Mouse (Mus musculus) MEL (cell line): Measurements from ENCODE around the gene Actr1b. TPM values are rescaled to one million over a fixed set of nuclear protein-coding genes. Genes with fewer than 3 reads are reported as not detected.

Experiments used
- DNase-seq: peaks from one replicate; pipeline ENCODE4 v3.0.0; 2011; ENCODE audit warnings: low read depth, low spot score
- H3K27ac ChIP-seq: 2 replicates; pipeline ENCODE4 v1.5.1; 2012; ENCODE audit warnings: low read depth, mild to moderate bottlenecking, control low read depth, low read length, moderate library complexity; ENCODE audit not compliant: control insufficient read depth
- H3K27me3 ChIP-seq, 2 experiments: fragments of 150-350 bp in 1 of 2; sonication (generic) in 1 of 2; 2 replicates each; pipeline ENCODE4 v1.6.1; 2012; ENCODE audit warnings: low read length in 2 of 2, mild to moderate bottlenecking in 2 of 2, improper control_type of control experiment in 1 of 2, moderate library complexity in 1 of 2; ENCODE audit not compliant: insufficient read depth in 2 of 2, control insufficient read depth in 1 of 2
- H3K36me3 ChIP-seq, 2 experiments: 2 replicates each; pipeline ENCODE4 v1.6.1; 2012 to 2014; ENCODE audit warnings: low read length in 2 of 2, improper control_type of control experiment in 1 of 2, inconsistent platforms in 1 of 2, mild to moderate bottlenecking in 1 of 2; ENCODE audit not compliant: insufficient read depth in 2 of 2, control insufficient read depth in 1 of 2
- H3K4me1 ChIP-seq, 2 experiments: fragments of 150-350 bp in 1 of 2; sonication (generic) in 1 of 2; 2 replicates each; pipeline ENCODE4 v1.6.1; 2012; ENCODE audit warnings: low read length in 2 of 2, improper control_type of control experiment in 1 of 2, mild to moderate bottlenecking in 1 of 2; ENCODE audit not compliant: insufficient read depth in 2 of 2, control insufficient read depth in 1 of 2
- H3K4me3 ChIP-seq, 2 experiments: fragments of 150-350 bp in 1 of 2; sonication (generic) in 1 of 2; 2 replicates each; pipeline ENCODE4 v1.5.1; 2012; ENCODE audit warnings: low read depth in 2 of 2, low read length in 2 of 2, mild to moderate bottlenecking in 2 of 2, moderate library complexity in 2 of 2, control low read depth in 1 of 2, improper control_type of control experiment in 1 of 2; ENCODE audit not compliant: control insufficient read depth in 1 of 2, insufficient read depth in 1 of 2
- H3K79me2 ChIP-seq: 2 replicates; pipeline ENCODE4 v1.6.1; 2012; ENCODE audit warnings: mild to moderate bottlenecking, low read length, moderate library complexity; ENCODE audit not compliant: control insufficient read depth, poor library complexity, insufficient read depth
- H3K9ac ChIP-seq: 2 replicates; pipeline ENCODE4 v1.6.1; 2012; ENCODE audit warnings: low read depth, mild to moderate bottlenecking, control low read depth, low read length, moderate library complexity; ENCODE audit not compliant: control insufficient read depth, poor library complexity, severe bottlenecking
- H3K9me3 ChIP-seq: fragments of 150-350 bp; sonication (generic); replicated peaks from 2 replicates; pipeline ENCODE4 v1.6.1; 2012; ENCODE audit warnings: mild to moderate bottlenecking, low read length, improper control_type of control experiment, moderate library complexity; ENCODE audit not compliant: insufficient read depth
- BHLHE40 ChIP-seq: IDR thresholded peaks from 2 replicates; pipeline ENCODE4 v1.6.1; 2012; ENCODE audit warnings: low read depth, mild to moderate bottlenecking, inconsistent platforms, low read length, improper control_type of control experiment, borderline replicate concordance
- ETS1 ChIP-seq: IDR thresholded peaks from 2 replicates; pipeline ENCODE4 v1.6.1; 2012; ENCODE audit warnings: low read depth, mild to moderate bottlenecking, inconsistent platforms, low read length, improper control_type of control experiment, moderate library complexity
- GATA1 ChIP-seq: IDR thresholded peaks from 2 replicates; pipeline ENCODE4 v1.6.1; 2011; ENCODE audit warnings: low read depth, low read length, improper control_type of control experiment
- HCFC1 ChIP-seq: IDR thresholded peaks from 2 replicates; pipeline ENCODE4 v1.6.1; 2012; ENCODE audit warnings: low read depth, mild to moderate bottlenecking, inconsistent platforms, low read length, improper control_type of control experiment, moderate library complexity
- MAZ ChIP-seq: IDR thresholded peaks from 2 replicates; pipeline ENCODE4 v1.6.1; 2012; ENCODE audit warnings: low read depth, mild to moderate bottlenecking, inconsistent platforms, low read length, improper control_type of control experiment
- MYB ChIP-seq: IDR thresholded peaks from 2 replicates; pipeline ENCODE4 v1.6.1; 2011; ENCODE audit warnings: mild to moderate bottlenecking, low read depth, low read length, improper control_type of control experiment
- NELFE ChIP-seq: IDR thresholded peaks from 2 replicates; pipeline ENCODE4 v1.6.1; 2011; ENCODE audit warnings: low read depth, low read length, improper control_type of control experiment
- POLR2A ChIP-seq, 2 experiments: IDR thresholded peaks; 2 replicates each; pipeline ENCODE4 v1.6.1; 2011 to 2012; ENCODE audit warnings: low read length in 2 of 2, mild to moderate bottlenecking in 2 of 2, control low read depth in 1 of 2, improper control_type of control experiment in 1 of 2, low read depth in 1 of 2, moderate library complexity in 1 of 2; ENCODE audit not compliant: control insufficient read depth in 1 of 2, insufficient read depth in 1 of 2, poor library complexity in 1 of 2
- POLR2AphosphoS5 ChIP-seq: IDR thresholded peaks from 2 replicates; pipeline ENCODE4 v1.6.1; 2012; ENCODE audit warnings: low read depth, borderline replicate concordance, mild to moderate bottlenecking, inconsistent platforms, low read length, moderate library complexity, mixed read lengths
- RAD21 ChIP-seq: IDR thresholded peaks from 2 replicates; pipeline ENCODE4 v1.6.1; 2011; ENCODE audit warnings: mild to moderate bottlenecking, low read depth, low read length, improper control_type of control experiment
- SIN3A ChIP-seq: IDR thresholded peaks from 2 replicates; pipeline ENCODE4 v1.6.1; 2012; ENCODE audit warnings: low read length, improper control_type of control experiment, inconsistent platforms
- TAL1 ChIP-seq: IDR thresholded peaks from 2 replicates; pipeline ENCODE4 v1.6.1; 2012; ENCODE audit warnings: mild to moderate bottlenecking, inconsistent platforms, low read length, moderate library complexity, mixed read lengths
- TBP ChIP-seq: IDR thresholded peaks from 2 replicates; pipeline ENCODE4 v1.8.0; 2011; ENCODE audit warnings: low read depth, low read length, improper control_type of control experiment
- TCF12 ChIP-seq: IDR thresholded peaks from 2 replicates; pipeline ENCODE4 v1.6.1; 2014; ENCODE audit warnings: low read depth, mild to moderate bottlenecking, inconsistent platforms, low read length, improper control_type of control experiment, moderate library complexity
- UBTF ChIP-seq: IDR thresholded peaks from 2 replicates; pipeline ENCODE4 v1.6.1; 2012; ENCODE audit warnings: low read depth, mild to moderate bottlenecking, inconsistent platforms, low read length, improper control_type of control experiment, moderate library complexity, borderline replicate concordance; ENCODE audit not compliant: insufficient read depth
- USF1 ChIP-seq: IDR thresholded peaks from 2 replicates; pipeline ENCODE4 v1.6.1; 2014; ENCODE audit warnings: low read depth, mild to moderate bottlenecking, inconsistent platforms, low read length, improper control_type of control experiment, moderate library complexity
- USF2 ChIP-seq, 2 experiments: IDR thresholded peaks; 2 replicates each; pipeline ENCODE4 v1.6.1; 2011 to 2012; ENCODE audit warnings: improper control_type of control experiment in 2 of 2, low read length in 2 of 2, borderline replicate concordance in 1 of 2, inconsistent platforms in 1 of 2, low read depth in 1 of 2, mild to moderate bottlenecking in 1 of 2; ENCODE audit not compliant: insufficient read depth in 1 of 2
- ZKSCAN1 ChIP-seq: IDR thresholded peaks from 2 replicates; pipeline ENCODE4 v1.6.1; 2012; ENCODE audit warnings: low read depth, mild to moderate bottlenecking, inconsistent platforms, low read length, improper control_type of control experiment, moderate library complexity
- ZMIZ1 ChIP-seq: IDR thresholded peaks from 2 replicates; pipeline ENCODE4 v1.6.1; 2012; ENCODE audit warnings: low read depth, mild to moderate bottlenecking, inconsistent platforms, low read length, improper control_type of control experiment, moderate library complexity
- ZNF384 ChIP-seq: IDR thresholded peaks from 2 replicates; pipeline ENCODE4 v1.6.1; 2012; ENCODE audit warnings: low read depth, mild to moderate bottlenecking, inconsistent platforms, low read length, improper control_type of control experiment
- polyA plus RNA-seq, 2 experiments: library from polyadenylated mRNA; stranded (reverse) in 1 of 2; unstranded in 1 of 2; fragments of >175 nt in 1 of 2; fragments of >200 nt in 1 of 2; gene quantifications; 2 replicates each; pipeline versions ENCODE4 v1.2.1 to v1.2.4; 2012; ENCODE audit warnings: low replicate concordance in 2 of 2, low read depth in 1 of 2; ENCODE audit not compliant: insufficient read length in 2 of 2, insufficient read depth in 1 of 2, missing spikeins in 1 of 2
- total RNA-seq: library from RNA; depleted of rRNA; stranded (reverse); fragments of 300-350 nt; gene quantifications from 2 replicates; pipeline ENCODE4 v1.2.3, GENCODE M21; 2012

The Actr1b gene
- total and polyA plus RNA-seq, 3 experiments, result 86.1 to 106 TPM; not detected in 1

DNA sequence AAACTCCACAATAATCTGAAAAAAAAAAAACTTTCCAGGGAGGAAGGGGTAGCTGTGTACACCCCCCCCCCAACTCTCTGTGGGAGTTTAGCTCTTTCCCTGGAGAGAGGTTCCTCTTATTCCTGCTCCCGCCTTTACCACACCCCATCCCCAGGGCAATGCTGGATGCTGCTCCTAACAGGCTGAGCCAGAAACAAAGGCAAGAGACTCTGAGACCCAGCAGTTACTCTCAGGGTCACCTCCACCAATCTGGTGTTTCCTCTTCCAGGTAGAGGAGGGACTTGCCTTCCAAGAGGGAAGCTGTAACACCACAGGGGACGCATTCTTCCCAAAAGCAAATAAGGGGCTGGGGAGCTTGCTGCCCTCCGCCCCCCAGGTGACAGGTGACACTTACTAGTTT, 6.4 kb downstream of the Actr1b start:
- Histone ChIP-seq H3K27me3 (no peaks in the 10 kb centered on the region), H3K4me1 (peaks cover 0 to 12% of the 10 kb centered on the region in 2 experiments; a peak in 1 of 4 replicates), H3K27ac (no peak overlapping the region), H3K9me3 (no peaks in the 10 kb centered on the region), H3K36me3 (peaks cover 5 to 13% of the 10 kb centered on the region in 2 experiments), H3K9ac (no peak overlapping the region), H3K4me3 (no peak overlapping the region), H3K79me2 (peaks cover 25% of the 10 kb centered on the region)
- TF ChIP-seq TCF12 (no peak), ZNF384 (no peak), USF1 (no peak), MAZ (no peak), TAL1 (no peak), USF2 (IDR thresholded peaks at IDR 0.05; ENCODE audit: borderline replicate concordance in 1 of 2, insufficient read depth in 1 of 2, low read depth in 1 of 2, low read length in 2 of 2) (no peak), POLR2A (IDR thresholded peaks at IDR 0.05; ENCODE audit: control insufficient read depth in 1 of 2, insufficient read depth in 1 of 2, low read depth in 1 of 2, low read length in 2 of 2, poor library complexity in 1 of 2) (no peak), MYB (no peak)
- DNase-seq, result no peak

DNA sequence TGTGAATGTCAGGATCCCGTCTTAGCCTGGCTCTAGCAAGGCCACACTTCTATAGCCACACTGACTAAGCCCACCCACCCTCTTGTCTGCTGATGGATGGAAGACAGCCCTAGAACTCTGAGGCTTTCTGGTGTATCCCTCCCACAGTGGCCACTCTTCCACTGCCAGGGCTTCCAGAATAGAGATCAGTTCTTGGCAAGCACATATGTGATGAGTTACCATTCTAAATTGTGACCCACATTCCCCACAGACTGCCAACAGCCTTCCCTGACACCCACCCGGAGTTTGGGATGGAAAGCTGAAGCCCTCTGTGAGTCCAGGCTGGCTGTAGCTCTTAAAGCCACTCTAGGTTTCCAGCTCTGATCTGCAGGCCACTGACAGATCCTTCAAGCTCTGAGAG, 7.1 kb downstream of the Actr1b start:
- H3K9ac ChIP-seq, result no peak overlapping the region
- H3K27me3 ChIP-seq, result no peaks in the 10 kb centered on the region
- DNase-seq, result no peak
- H3K27ac ChIP-seq, result no peak overlapping the region
- H3K4me1 ChIP-seq, result peaks cover 0 to 12% of the 10 kb centered on the region in 2 experiments; a peak in 1 of 4 replicates
- H3K79me2 ChIP-seq, result peaks cover 25% of the 10 kb centered on the region
- H3K4me3 ChIP-seq, result no peak overlapping the region
- H3K36me3 ChIP-seq, result peaks cover 5 to 13% of the 10 kb centered on the region in 2 experiments
- TF ChIP-seq ZKSCAN1, result no peak
- TF ChIP-seq TBP, result no peak
- no peak for TF ChIP-seq GATA1
- TF ChIP-seq HCFC1, result no peak
- no peak for TF ChIP-seq MYB
- no peak for TF ChIP-seq BHLHE40
- no peak for TF ChIP-seq USF2 (IDR thresholded peaks at IDR 0.05; ENCODE audit: borderline replicate concordance in 1 of 2, insufficient read depth in 1 of 2, low read depth in 1 of 2, low read length in 2 of 2)
- TF ChIP-seq USF1, result no peak
- TF ChIP-seq POLR2AphosphoS5, result no peak
- TF ChIP-seq ETS1, result no peak
- no peak for TF ChIP-seq RAD21
- TF ChIP-seq TCF12, result no peak
- TF ChIP-seq UBTF, result no peak
- no peak for TF ChIP-seq ZMIZ1
- TF ChIP-seq SIN3A, result no peak
- TF ChIP-seq NELFE, result no peak
- H3K9me3 ChIP-seq, result no peaks in the 10 kb centered on the region
